Mouse (Mus musculus) MEL (cell line): ENCODE data around the gene Pyy.

Experiments
- CTCF ChIP-seq, 3 experiments: IDR thresholded peaks in 2 of 3; conservative IDR thresholded peaks in 1 of 3; 2 replicates each; pipeline ENCODE4 v1.5.1; 2011 to 2012; ENCODE audit warnings: low read length in 3 of 3, low read depth in 2 of 3, mild to moderate bottlenecking in 2 of 3, improper control_type of control experiment in 1 of 3, inconsistent platforms in 1 of 3, mixed read lengths in 1 of 3, moderate library complexity in 1 of 3; ENCODE audit not compliant: control insufficient read depth in 1 of 3, insufficient read depth in 1 of 3, poor library complexity in 1 of 3, severe bottlenecking in 1 of 3
- GATA1 ChIP-seq: IDR thresholded peaks from 2 replicates; pipeline ENCODE4 v1.6.1; 2011; ENCODE audit warnings: low read depth, low read length, improper control_type of control experiment
- HCFC1 ChIP-seq: IDR thresholded peaks from 2 replicates; pipeline ENCODE4 v1.6.1; 2012; ENCODE audit warnings: low read depth, mild to moderate bottlenecking, inconsistent platforms, low read length, improper control_type of control experiment, moderate library complexity
- JUND ChIP-seq: IDR thresholded peaks from 2 replicates; pipeline ENCODE4 v1.6.1; 2011; ENCODE audit warnings: low read depth, mild to moderate bottlenecking, improper control_type of control experiment, low read length
- KAT2A ChIP-seq: conservative IDR thresholded peaks from 2 replicates; pipeline ENCODE4 v1.6.1; 2012; ENCODE audit warnings: low read depth, low read length, improper control_type of control experiment, inconsistent platforms
- MAFK ChIP-seq: IDR thresholded peaks from 2 replicates; pipeline ENCODE4 v1.6.1; 2011; ENCODE audit warnings: low read depth, mild to moderate bottlenecking, low read length, improper control_type of control experiment, borderline replicate concordance
- POLR2A ChIP-seq, 2 experiments: IDR thresholded peaks; 2 replicates each; pipeline ENCODE4 v1.6.1; 2011 to 2012; ENCODE audit warnings: low read length in 2 of 2, mild to moderate bottlenecking in 2 of 2, control low read depth in 1 of 2, improper control_type of control experiment in 1 of 2, low read depth in 1 of 2, moderate library complexity in 1 of 2; ENCODE audit not compliant: control insufficient read depth in 1 of 2, insufficient read depth in 1 of 2, poor library complexity in 1 of 2
- POLR2AphosphoS2 ChIP-seq: IDR thresholded peaks from 2 replicates; pipeline ENCODE4 v1.6.1; 2011; ENCODE audit warnings: low read length, improper control_type of control experiment
- RCOR1 ChIP-seq: IDR thresholded peaks from 2 replicates; pipeline ENCODE4 v1.6.1; 2012; ENCODE audit warnings: low read depth, mild to moderate bottlenecking, inconsistent platforms, low read length, improper control_type of control experiment
- SIN3A ChIP-seq: IDR thresholded peaks from 2 replicates; pipeline ENCODE4 v1.6.1; 2012; ENCODE audit warnings: low read length, improper control_type of control experiment, inconsistent platforms
- SMC3 ChIP-seq: IDR thresholded peaks from 2 replicates; pipeline ENCODE4 v1.6.1; 2011; ENCODE audit warnings: low read depth, low read length, improper control_type of control experiment
- TBP ChIP-seq: IDR thresholded peaks from 2 replicates; pipeline ENCODE4 v1.8.0; 2011; ENCODE audit warnings: low read depth, low read length, improper control_type of control experiment
- ZNF384 ChIP-seq: IDR thresholded peaks from 2 replicates; pipeline ENCODE4 v1.6.1; 2012; ENCODE audit warnings: low read depth, mild to moderate bottlenecking, inconsistent platforms, low read length, improper control_type of control experiment

DNA sequence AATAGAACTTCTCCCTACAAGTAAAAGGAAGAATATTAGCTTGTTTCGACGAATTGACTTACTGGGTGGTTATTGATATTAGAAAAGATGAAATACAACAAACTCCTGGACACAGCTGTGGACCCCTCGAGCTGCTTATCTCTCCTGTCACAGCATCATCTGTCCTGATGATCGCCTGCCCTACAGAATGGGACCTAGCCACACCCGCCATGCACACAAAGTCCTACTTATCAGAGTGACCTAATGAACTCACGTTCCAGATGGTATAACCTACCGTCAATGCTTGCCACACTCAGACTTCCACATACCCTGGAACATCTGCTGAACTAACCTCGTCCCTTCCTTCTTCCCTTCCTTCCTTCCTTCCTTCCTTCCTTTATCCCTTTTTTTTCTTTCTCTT is 8.6 kb upstream of the Pyy start:
- TF ChIP-seq CTCF (IDR thresholded peaks at IDR 0.05 in 2 of 3, conservative IDR thresholded peaks at IDR 0.05 in 1 of 3; ENCODE audit: control insufficient read depth in 1 of 3, insufficient read depth in 1 of 3, low read depth in 2 of 3, low read length in 3 of 3, poor library complexity in 1 of 3, severe bottlenecking in 1 of 3) (no peak), SMC3 (no peak), KAT2A (no peak), RCOR1 (no peak), POLR2A (IDR thresholded peaks at IDR 0.05; ENCODE audit: control insufficient read depth in 1 of 2, insufficient read depth in 1 of 2, low read depth in 1 of 2, low read length in 2 of 2, poor library complexity in 1 of 2) (no peak), ZNF384 (no peak), TBP (no peak), JUND (no peak), HCFC1 (no peak), GATA1 (no peak), SIN3A (no peak), POLR2AphosphoS2 (no peak), MAFK (no peak)
